Mouse (Mus musculus) cerebellum, adult 2 months (tissue): Measurements from ENCODE around the gene Slc25a26. TPM values are rescaled to one million over a fixed set of nuclear protein-coding genes. Genes with fewer than 3 reads are reported as not detected.

Experiments
- DNase-seq, 2 experiments: peaks; one replicate each; pipeline ENCODE4 v3.0.0; 2021
- H3K27ac ChIP-seq: fragments of 200-500 bp; 2 replicates; pipeline ENCODE4 v1.5.1; 2012; ENCODE audit warnings: low read length, control low read depth, inconsistent platforms; ENCODE audit not compliant: insufficient read depth
- H3K27me3 ChIP-seq: fragments of 200-500 bp; 2 replicates; pipeline ENCODE4 v1.6.1; 2012; ENCODE audit warnings: inconsistent platforms, mild to moderate bottlenecking, low read length, moderate library complexity; ENCODE audit not compliant: control insufficient read depth, insufficient read depth
- H3K4me1 ChIP-seq: fragments of 200-500 bp; 2 replicates; pipeline ENCODE4 v1.6.1; 2011; ENCODE audit warnings: low read length; ENCODE audit not compliant: control insufficient read depth, insufficient read depth
- H3K4me3 ChIP-seq: fragments of 200-500 bp; replicated peaks from 2 replicates; pipeline ENCODE3; 2011; ENCODE audit warnings: mild to moderate bottlenecking, low read depth, low read length, control low read depth; ENCODE audit not compliant: insufficient read depth
- CTCF ChIP-seq: fragments of 200-500 bp; IDR thresholded peaks from 2 replicates; pipeline ENCODE4 v1.5.1; 2011; ENCODE audit warnings: low read depth, mild to moderate bottlenecking, control low read depth, low read length, moderate library complexity, borderline replicate concordance; ENCODE audit not compliant: insufficient read depth
- POLR2A ChIP-seq: fragments of 200-500 bp; IDR thresholded peaks from 2 replicates; pipeline ENCODE4 v1.6.1; 2011; ENCODE audit warnings: low read length, control low read depth, borderline replicate concordance; ENCODE audit not compliant: insufficient read depth
- WGBS: fragments of 180-500 bp; shearing (Covaris S2); methylation state at CpG from one replicate; pipeline ENCODE4 v1.1.7; 2018; 5-methylcytosine and 5-hydroxymethylcytosine counted together
- polyA plus RNA-seq: library from polyadenylated mRNA; depleted of rRNA; stranded (reverse); fragments of >200 nt; gene quantifications from 2 replicates; pipeline ENCODE4 v1.2.3, GENCODE M21; 2012

Slc25a26 gene
- polyA plus RNA-seq, 1 experiment = 17.3 TPM

GRCm38 (mm10) chr6:94625896-94626295 is 125.8 kb downstream of the Slc25a26 start:
- Histone ChIP-seq H3K27me3 (no peaks in the 10 kb centered on the region), H3K4me3 (no peak overlapping the region), H3K4me1 (peaks cover 28% of the 10 kb centered on the region), H3K27ac (peak overlapping the region; percentile 30)
- 95% methylated on average over 5 of the region's 5 CpGs for WGBS
- TF ChIP-seq CTCF (no peak), POLR2A (no peak)
- DNase-seq = no peak

GRCm38 (mm10) chr6:94626807-94627206 is 126.7 kb downstream of the Slc25a26 start:
- no peaks in the 10 kb centered on the region for H3K27me3 ChIP-seq
- peaks cover 28% of the 10 kb centered on the region for H3K4me1 ChIP-seq
- 5% methylated on average over 2 of the region's 2 CpGs for WGBS
- TF ChIP-seq POLR2A (no peak), CTCF (no peak)
- peak; percentile 51 to 74 for DNase-seq
- H3K27ac ChIP-seq = peak overlapping the region; percentile 30
- no peak overlapping the region for H3K4me3 ChIP-seq

GRCm38 (mm10) chr6:94627714-94628595 is 127.8 kb downstream of the Slc25a26 start:
- H3K4me1 ChIP-seq = peaks cover 28% of the 10 kb centered on the region
- DNase-seq = peak; percentile 35 to 47
- 0 out of 2 replicates have a peak overlapping the region, but pooled peaks have one; percentile 4 for H3K27ac ChIP-seq
- TF ChIP-seq POLR2A (no peak), CTCF (no peak)
- WGBS = 52% methylated on average over 15 of the region's 15 CpGs
- no peak overlapping the region for H3K4me3 ChIP-seq
- H3K27me3 ChIP-seq = no peaks in the 10 kb centered on the region

GRCm38 (mm10) chr6:94628787-94629186 is 128.7 kb downstream of the Slc25a26 start:
- peaks cover 28% of the 10 kb centered on the region for H3K4me1 ChIP-seq
- H3K27ac ChIP-seq = no peak overlapping the region; the same call in 1 of the 2 replicates
- no peak for DNase-seq
- 71% methylated on average over 6 of the region's 6 CpGs for WGBS
- H3K4me3 ChIP-seq = no peak overlapping the region
- TF ChIP-seq CTCF (no peak), POLR2A (no peak)
- no peaks in the 10 kb centered on the region for H3K27me3 ChIP-seq

GRCm38 (mm10) chr6:94631051-94631778 is 131.1 kb downstream of the Slc25a26 start:
- no peak for TF ChIP-seq CTCF
- TF ChIP-seq POLR2A = no peak
- peak; percentile 32 to 50 for DNase-seq
- peaks cover 29% of the 10 kb centered on the region for H3K4me1 ChIP-seq
- no peak overlapping the region for H3K4me3 ChIP-seq
- 64% methylated on average over 7 of the region's 7 CpGs for WGBS
- H3K27ac ChIP-seq = no peak overlapping the region
- H3K27me3 ChIP-seq = no peaks in the 10 kb centered on the region

GRCm38 (mm10) chr6:94631779-94632082 is 131.6 kb downstream of the Slc25a26 start:
- H3K4me3 ChIP-seq = no peak overlapping the region
- no peaks in the 10 kb centered on the region for H3K27me3 ChIP-seq
- peak overlapping the region; percentile 52; the same call in 1 of the 2 replicates for H3K27ac ChIP-seq
- peaks cover 25% of the 10 kb centered on the region for H3K4me1 ChIP-seq
- TF ChIP-seq CTCF = no peak
- no peak for TF ChIP-seq POLR2A
- no peak for DNase-seq
- WGBS = 79% methylated on average over 6 of the region's 6 CpGs

GRCm38 (mm10) chr6:94634274-94634673 is 134.1 kb downstream of the Slc25a26 start:
- H3K4me1 ChIP-seq = peaks cover 12% of the 10 kb centered on the region
- no peak overlapping the region for H3K27ac ChIP-seq
- H3K4me3 ChIP-seq = no peak overlapping the region
- 83% methylated on average over 4 of the region's 4 CpGs for WGBS
- no peaks in the 10 kb centered on the region for H3K27me3 ChIP-seq
- DNase-seq = no peak
- TF ChIP-seq POLR2A (no peak), CTCF (no peak)

- H3K27me3 ChIP-seq = no peaks in the 10 kb centered on the region
- TF ChIP-seq POLR2A (no peak), CTCF (no peak)
- no peak overlapping the region for H3K27ac ChIP-seq
- no peak for DNase-seq
- peaks cover 12% of the 10 kb centered on the region for H3K4me1 ChIP-seq
- 61% methylated on average over 9 of the region's 9 CpGs for WGBS
- no peak overlapping the region for H3K4me3 ChIP-seq
Measured at GRCm38 (mm10) chr6:94634710-94635109, 134.6 kb downstream of the Slc25a26 start.
